Mouse (Mus musculus) left cerebral cortex, adult 2 months (tissue): Measurements from ENCODE around the gene Hist1h4d. TPM values are rescaled to one million over a fixed set of nuclear protein-coding genes. Genes with fewer than 3 reads are reported as not detected.

ENCODE experiments used
- DNase-seq, 2 experiments: peaks; one replicate each; pipeline ENCODE4 v3.0.0; 2021 to 2022; ENCODE audit warnings: low spot score in 2 of 2, mixed read lengths in 1 of 2; ENCODE audit errors: extremely low spot score in 1 of 2
- H3K27ac ChIP-seq: fragments of 200-600 bp; 2 replicates; pipeline ENCODE4 v1.8.1; 2022
- H3K4me3 ChIP-seq: fragments of 200-600 bp; 2 replicates; pipeline ENCODE4 v1.8.1; 2022
- CTCF ChIP-seq: fragments of 200-600 bp; IDR thresholded peaks from 2 replicates; pipeline ENCODE4 v1.8.1; 2022; ENCODE audit warnings: antibody characterized with exemption, mild to moderate bottlenecking, moderate library complexity
- intact Hi-C: fragments of 180-260 bp; cut with DNase I; formaldehyde crosslinking; loops from one replicate; pipeline ENCODE4 v1.15.1; 2025
- microRNA-seq, 2 experiments: library from miRNA; unstranded; fragments of <30 nt; microRNA quantifications; one replicate each; pipeline ENCODE4 v1.2.0; 2021
- total RNA-seq, 2 experiments: library from RNA; stranded (reverse); gene quantifications; 2 replicates each; pipeline ENCODE4 v1.2.3; 2021

Gene Hist1h4d
- total RNA-seq, 2 experiments from 2014 or later: 141 to 157 TPM

DNA sequence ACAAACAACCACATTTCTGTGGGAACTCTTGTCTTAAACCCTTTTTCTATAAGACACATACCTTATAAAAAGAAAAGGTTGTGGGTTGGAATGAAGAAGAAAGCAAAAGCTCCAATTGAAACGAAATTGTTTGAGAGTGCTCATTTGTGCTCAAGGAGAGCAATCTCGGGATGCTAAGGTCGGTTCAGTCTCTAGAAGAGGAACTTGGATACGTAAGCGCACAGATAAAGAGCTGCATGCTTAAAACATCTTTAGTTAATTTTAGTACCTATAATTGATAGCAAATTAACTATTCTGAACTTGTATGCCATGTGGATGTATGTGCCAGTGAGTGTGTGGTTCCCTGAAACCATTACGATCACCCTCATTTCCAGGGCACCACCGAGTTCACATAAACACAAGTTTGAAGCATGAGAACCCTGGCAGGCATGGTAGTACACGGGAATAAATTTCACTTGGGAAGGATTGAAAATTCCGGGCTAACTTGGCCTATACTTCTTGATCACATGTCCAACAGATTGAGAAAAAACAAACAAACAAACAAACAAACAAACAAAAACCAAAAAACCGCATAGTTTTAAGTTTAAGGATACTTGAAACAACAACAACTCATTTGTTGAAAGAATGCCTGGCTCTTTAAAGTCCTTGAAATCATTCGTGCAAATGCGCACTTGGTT, 38.8 kb downstream of the Hist1h4d start:
- no peak for TF ChIP-seq CTCF
- intact Hi-C loops: loop anchor here (2.0 to 10.0 kb wide), 6 partner anchors 33 to 1909 kb away; partner anchors contain the start of genes Hist1h1b, Hist1h1c, Hist1h1t and Hist1h2an
- DNase-seq: no peak
- H3K4me3 ChIP-seq: peak overlapping the region; percentile 76
- H3K27ac ChIP-seq: peak overlapping the region; percentile 90

DNA sequence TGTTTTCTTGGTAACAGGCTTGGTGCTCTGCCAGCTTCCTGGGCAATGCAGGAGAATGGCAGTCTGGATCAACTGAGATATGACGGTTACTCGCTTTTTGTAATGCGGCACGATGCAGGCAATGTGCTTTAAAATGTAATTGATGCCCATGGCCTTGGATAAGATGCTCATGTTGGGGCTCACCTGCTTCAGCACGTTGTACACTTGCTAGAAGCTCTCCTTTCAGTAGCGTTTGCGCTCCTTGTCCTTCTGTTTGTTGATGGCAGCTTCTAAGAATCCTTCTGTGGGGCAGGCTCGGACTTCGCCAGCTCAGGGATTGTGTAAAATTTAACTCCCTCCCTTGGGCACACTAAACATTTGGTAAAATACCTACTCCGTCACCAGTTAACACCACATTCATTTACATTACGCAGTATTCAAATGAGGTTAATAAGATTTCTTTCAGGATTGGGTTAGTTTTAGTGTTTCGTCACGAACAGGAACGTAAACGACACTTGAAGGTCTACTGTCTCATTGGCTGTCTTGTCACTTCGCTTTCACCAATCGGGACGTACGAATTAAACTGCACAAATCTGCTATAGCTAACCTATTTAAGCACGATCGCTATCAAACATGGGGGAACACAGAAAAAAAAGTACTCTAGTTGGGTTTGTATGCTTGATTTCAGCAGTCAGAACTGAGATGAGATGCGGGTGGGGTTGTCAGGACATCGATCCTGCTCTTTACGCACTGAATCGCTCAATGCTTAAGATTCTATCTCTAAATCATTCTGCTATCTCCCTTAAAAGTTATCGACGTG, 39.5 kb downstream of the Hist1h4d start, which contains the start of gene Hist1h2be:
Gene Hist1h2be, minus strand, starts transcription at position 392 of the 799 bp plus-strand sequence.
- peak within 1 kb of the TSS; percentile 76 for H3K4me3 ChIP-seq
- peak within 1 kb of the TSS; percentile 90 for H3K27ac ChIP-seq
- no peak for TF ChIP-seq CTCF
- peak; percentile 52 to 61 for DNase-seq
- intact Hi-C loops: loop anchor here (1.0 to 10.0 kb wide), 8 partner anchors 34 to 1910 kb away; partner anchors contain the start of genes Hist1h1b, Hist1h1c, Hist1h1t and Hist1h2an

DNA sequence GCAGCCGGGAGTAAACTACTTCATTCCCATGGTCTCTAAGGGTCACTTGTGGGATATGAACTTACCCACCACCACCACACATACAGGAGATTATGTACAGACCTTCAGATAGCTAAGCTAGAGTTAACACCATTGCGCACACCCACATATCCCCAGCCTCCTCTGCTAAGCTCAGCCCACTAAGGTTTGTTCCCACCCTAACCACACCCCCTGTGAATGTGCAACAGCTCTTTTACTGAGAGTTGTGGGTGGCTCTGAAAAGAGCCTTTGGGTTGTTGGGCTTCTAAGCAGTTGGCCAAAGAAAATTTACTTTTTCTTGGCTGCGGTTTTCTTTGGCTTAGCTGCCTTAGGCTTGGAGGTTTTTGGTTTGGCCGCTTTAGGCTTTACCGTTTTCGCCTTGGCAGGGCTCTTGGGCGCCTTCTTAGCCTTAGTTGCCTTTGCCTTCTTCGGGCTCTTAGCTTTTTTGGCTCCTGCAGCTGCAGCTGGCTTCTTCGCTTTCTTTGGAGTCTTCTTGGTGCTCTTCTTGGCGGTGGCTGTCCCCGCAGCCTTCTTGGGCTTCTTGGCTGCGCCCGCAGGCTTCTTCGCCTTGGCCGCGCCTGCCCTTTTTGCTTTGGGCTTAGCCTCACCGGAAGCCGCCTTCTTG, 40.3 kb downstream of the Hist1h4d start:
- TF ChIP-seq CTCF: no peak
- H3K27ac ChIP-seq: peak overlapping the region; percentile 90
- intact Hi-C loops: loop anchor here (1.0 to 10.0 kb wide), 9 partner anchors 35 to 1911 kb away; partner anchors contain the start of genes Hist1h1b, Hist1h1c, Hist1h1t and Hist1h2ak

DNA sequence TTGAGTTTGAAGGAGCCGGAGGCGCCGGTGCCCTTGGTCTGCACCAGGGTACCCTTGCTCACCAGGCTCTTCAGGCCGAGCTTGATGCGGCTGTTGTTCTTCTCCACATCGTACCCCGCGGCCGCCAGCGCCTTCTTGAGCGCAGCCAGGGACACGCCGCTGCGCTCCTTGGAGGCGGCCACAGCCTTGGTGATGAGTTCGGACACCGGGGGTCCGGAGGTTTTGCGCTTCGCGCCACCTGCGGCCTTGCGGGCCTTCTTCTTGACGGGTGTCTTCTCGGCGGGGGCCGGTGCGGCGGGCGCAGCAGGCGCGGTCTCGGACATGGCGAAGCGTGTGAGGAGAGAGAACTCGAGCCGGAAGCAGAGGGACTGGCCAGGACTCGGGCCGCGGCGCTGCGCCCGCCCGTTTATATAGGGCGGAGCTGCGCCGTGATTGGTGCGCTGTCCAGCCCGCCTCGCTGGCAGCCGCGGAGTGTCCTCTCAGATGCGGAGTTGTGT, 40.8 kb downstream of the Hist1h4d start, which contains the start of gene Hist1h1e:
Gene Hist1h1e, minus strand, starts transcription at position 384 of the 497 bp plus-strand sequence.
- peak; percentile 86 to 88 for DNase-seq
- Histone ChIP-seq H3K4me3 (peak within 1 kb of the TSS; percentile 76), H3K27ac (peak within 1 kb of the TSS; percentile 90)
- intact Hi-C loops: loop anchor here (2.0 to 10.0 kb wide), 4 partner anchors 75 to 1869 kb away; partner anchors contain the start of genes Hist1h1b, Hist1h1c, Hist1h1t and Hist1h2ak

More for the DNA sequence above, 40.3 kb downstream of the Hist1h4d start:
- peak; percentile 54 to 69 for DNase-seq
- H3K4me3 ChIP-seq: peak overlapping the region; percentile 76

DNA sequence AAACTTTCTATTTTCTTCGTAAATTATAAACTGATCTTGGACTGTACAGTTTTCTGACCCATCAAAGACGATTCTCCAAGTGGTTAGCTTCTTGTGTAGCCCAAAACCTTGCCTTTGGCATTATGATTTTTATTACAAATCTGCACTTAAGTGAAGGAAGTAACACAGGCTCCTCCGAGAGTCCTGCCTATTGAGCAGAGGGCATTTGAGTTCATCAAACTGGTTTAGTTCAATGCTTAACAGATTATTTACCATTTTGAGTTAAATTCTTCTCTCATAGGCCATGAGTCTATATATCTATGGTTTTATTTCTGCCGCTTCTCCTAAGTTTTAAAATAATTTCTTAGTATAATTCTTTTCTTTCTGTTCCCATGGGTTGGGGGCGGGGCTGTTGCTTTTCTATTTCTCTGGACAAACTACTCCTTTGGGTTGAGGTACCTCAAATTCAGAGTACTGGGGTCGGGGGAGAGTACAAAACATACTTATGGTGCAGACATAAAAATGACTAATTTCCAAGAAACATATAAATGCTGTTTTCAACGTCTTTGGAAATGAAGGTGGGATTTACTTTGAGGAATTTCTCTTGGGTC, 41.6 kb downstream of the Hist1h4d start:
- no peak for TF ChIP-seq CTCF
- intact Hi-C loops: loop anchor here (2.0 to 10.0 kb wide), 4 partner anchors 74 to 1870 kb away; partner anchors contain the start of genes Hist1h1b, Hist1h1c, Hist1h1t and Hist1h2ak
- no peak for DNase-seq
- peak overlapping the region; percentile 84 for H3K27ac ChIP-seq
- H3K4me3 ChIP-seq: peak overlapping the region; percentile 76

DNA sequence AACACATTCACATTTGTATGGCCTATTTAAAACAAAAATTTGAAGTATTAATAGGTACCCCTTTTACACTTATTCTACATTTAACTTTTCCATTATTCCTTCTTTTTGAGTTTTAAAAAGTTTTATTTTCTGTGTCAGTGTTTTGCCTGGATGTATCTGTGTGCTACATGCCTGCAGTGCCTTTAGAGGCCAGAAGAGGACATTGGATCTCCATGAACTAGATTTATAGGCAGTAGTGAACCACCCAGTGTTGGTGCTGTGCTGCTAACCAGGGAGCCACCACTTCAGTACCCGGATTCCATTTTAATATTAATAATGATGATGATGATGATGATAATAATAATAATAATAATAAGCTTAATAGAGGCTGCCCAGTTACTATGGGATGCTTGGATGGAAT, 49.3 kb downstream of the Hist1h4d start:
- no peak overlapping the region for H3K27ac ChIP-seq
- peak; percentile 54 for TF ChIP-seq CTCF
- intact Hi-C loops: no loop called here
- H3K4me3 ChIP-seq: no peak overlapping the region
- no peak for DNase-seq

Small RNA genes lying within 50 kb of the gene (microRNA-seq; reads per million reads assigned to microRNA genes)
- gene Gm44297: 0 reads per million in 2 experiments
- gene Gm44359: 0 reads per million in 2 experiments
- gene Gm44394: 0 to 0.24 reads per million in 2 experiments

Other genes starting within 250 kb of the Hist1h4d start
- 10 to 100 TPM; 29.8 to 33.3 TPM for gene Zfp322a, start 212.4 kb upstream of the Hist1h4d start, total RNA-seq
- gene Abt1, start 157.7 kb upstream of the Hist1h4d start, total RNA-seq: 1 to 10 TPM; 8.9 to 9.8 TPM
- not detected for gene Btn1a1, start 115.7 kb upstream of the Hist1h4d start, total RNA-seq
- gene Btn2a2, start 92.7 kb upstream of the Hist1h4d start, total RNA-seq: 1 to 10 TPM in 1 of 2 experiments, under 1 TPM in 1; 0.65 to 1.4 TPM
- 100 to 1,000 TPM; 289 to 340 TPM for gene Hist1h4h, start 50.5 kb upstream of the Hist1h4d start, total RNA-seq
- gene Hist1h2af, start 47.7 kb upstream of the Hist1h4d start, total RNA-seq: 1 to 10 TPM; 2.4 to 4.4 TPM
- gene Hist1h3g, start 46.2 kb upstream of the Hist1h4d start, total RNA-seq: 1 to 10 TPM; 2.6 to 5.1 TPM
- gene Hist1h2bh, start 38.2 kb upstream of the Hist1h4d start, total RNA-seq: under 1 TPM; 0.61 TPM
- 10 to 100 TPM; 12.9 to 15.5 TPM for gene Hist1h3f, start 37.5 kb upstream of the Hist1h4d start, total RNA-seq
- 100 to 1,000 TPM; 161 to 177 TPM for gene Hist1h4f, start 29.9 kb upstream of the Hist1h4d start, total RNA-seq
- 1 to 10 TPM; 3.5 TPM for gene Hist1h1d, start 28.3 kb upstream of the Hist1h4d start, total RNA-seq
- gene Hist1h3e, start 19.2 kb upstream of the Hist1h4d start, total RNA-seq: 10 to 100 TPM; 40.1 to 50.4 TPM
- 1 to 10 TPM; 2.4 to 5.0 TPM for gene Hist1h2ae, start 10.4 kb upstream of the Hist1h4d start, total RNA-seq
- gene Hist1h2bg, start 10.2 kb upstream of the Hist1h4d start, total RNA-seq: 10 to 100 TPM; 68.0 to 71.2 TPM
- 10 to 100 TPM; 19.7 to 24.1 TPM for gene Hist1h2bf, start 7.4 kb upstream of the Hist1h4d start, total RNA-seq
- gene Hist1h2ad, start 7.2 kb upstream of the Hist1h4d start, total RNA-seq: 1 to 10 TPM; 3.8 to 9.0 TPM
- gene Hist1h3d, start 5.8 kb upstream of the Hist1h4d start, total RNA-seq: 1 to 10 TPM; 6.9 to 9.9 TPM
- gene Hist1h2be, start 39.5 kb downstream of the Hist1h4d start, total RNA-seq: 1 to 10 TPM; 5.4 to 7.9 TPM
- gene Hist1h1e, start 41.0 kb downstream of the Hist1h4d start, total RNA-seq: 10 to 100 TPM; 53.2 to 57.3 TPM
- 1 to 10 TPM; 2.1 to 2.7 TPM for gene Hist1h2ac, start 102.3 kb downstream of the Hist1h4d start, total RNA-seq
- 10 to 100 TPM; 27.0 to 29.1 TPM for gene Hist1h2bc, start 102.6 kb downstream of the Hist1h4d start, total RNA-seq
- gene Hist1h1t, start 114.2 kb downstream of the Hist1h4d start, total RNA-seq: not detected
- 100 to 1,000 TPM; 103 TPM for gene Hist1h4c, start 116.9 kb downstream of the Hist1h4d start, total RNA-seq
- gene Hfe, start 129.3 kb downstream of the Hist1h4d start, total RNA-seq: 1 to 10 TPM; 2.4 to 3.1 TPM
- gene Hist1h1c, start 157.2 kb downstream of the Hist1h4d start, total RNA-seq: 10 to 100 TPM; 53.4 to 53.7 TPM
- 1 to 10 TPM; 1.0 to 1.3 TPM for gene Hist1h3c, start 164.0 kb downstream of the Hist1h4d start, total RNA-seq
- gene Hist1h2bb, start 165.1 kb downstream of the Hist1h4d start, total RNA-seq: 10 to 100 TPM; 12.3 to 19.0 TPM
- gene Hist1h2ab, start 169.5 kb downstream of the Hist1h4d start, total RNA-seq: 10 to 100 TPM; 19.9 to 21.0 TPM
- gene Hist1h3b, start 170.7 kb downstream of the Hist1h4d start, total RNA-seq: 1 to 10 TPM; 6.6 to 7.5 TPM
- 10 to 100 TPM; 62.5 to 93.5 TPM for gene Hist1h4b, start 175.4 kb downstream of the Hist1h4d start, total RNA-seq
- gene Hist1h4a, start 179.6 kb downstream of the Hist1h4d start, total RNA-seq: 10 to 100 TPM; 53.1 to 70.3 TPM
- 10 to 100 TPM; 31.1 to 37.0 TPM for gene Hist1h3a, start 180.8 kb downstream of the Hist1h4d start, total RNA-seq
- 10 to 100 TPM; 21.6 to 22.6 TPM for gene Hist1h1a, start 182.1 kb downstream of the Hist1h4d start, total RNA-seq
- gene Trim38, start 188.3 kb downstream of the Hist1h4d start, total RNA-seq: not detected
- not detected for gene Slc17a2, start 225.4 kb downstream of the Hist1h4d start, total RNA-seq